In the genomic region with DNA sequence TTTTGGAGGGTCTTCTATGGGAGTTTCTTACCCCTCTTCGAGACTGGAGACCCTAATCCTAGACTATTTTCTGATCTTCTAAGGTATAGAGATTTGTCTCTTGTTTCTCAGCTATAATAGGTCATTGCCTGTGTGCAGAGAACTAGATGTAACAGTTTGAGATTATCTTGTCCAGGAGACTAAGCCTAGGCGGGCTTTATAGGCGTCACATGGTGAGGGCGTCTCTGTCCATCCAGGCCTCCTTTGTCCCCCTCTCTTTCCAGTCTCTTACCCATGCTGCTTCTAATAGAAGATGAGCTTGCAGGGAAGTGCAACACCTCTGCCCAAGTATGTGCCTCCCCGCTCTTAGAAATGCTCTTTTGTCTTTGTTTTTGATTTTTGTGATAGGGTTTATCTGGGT, we compare ENCODE assay signal across 17 mouse cellular contexts.
"Had no signal": no experiment of that assay in that cellular context is flagged by ENCODE, and none has a peak within 500 bp of the region (broad histone marks: within the 10 kb centered on the region; RNA-seq: fewer than 3 reads in every experiment).

No protein-coding gene starts in this region.

- H3K27me3 ChIP-seq: limb, embryonic 15.5 days; midbrain, embryonic 12.5 days; neural tube, embryonic 13.5 days had no signal

- H3K4me3 ChIP-seq: layer of hippocampus, adult 2 months; limb, embryonic 15.5 days; midbrain, embryonic 12.5 days; neural tube, embryonic 13.5 days had no signal

- H3K27ac ChIP-seq: layer of hippocampus, adult 2 months; limb, embryonic 15.5 days; macrophage; midbrain, embryonic 12.5 days; neural tube, embryonic 13.5 days had no signal

- H3K9me3 ChIP-seq: limb, embryonic 15.5 days; midbrain, embryonic 12.5 days; neural tube, embryonic 13.5 days had no signal

- H3K36me3 ChIP-seq: limb, embryonic 15.5 days; midbrain, embryonic 12.5 days; neural tube, embryonic 13.5 days had no signal

- H3K4me2 ChIP-seq: limb, embryonic 15.5 days; lung, embryonic 14.5 days; midbrain, embryonic 12.5 days; neural tube, embryonic 13.5 days had no signal

- H3K4me1 ChIP-seq: limb, embryonic 15.5 days; midbrain, embryonic 12.5 days; neural tube, embryonic 13.5 days had no signal

- ATAC-seq: intestine, embryonic 16.5 days; midbrain, embryonic 16.5 days had no signal

- H3K9ac ChIP-seq: limb, embryonic 15.5 days; lung, embryonic 14.5 days; midbrain, embryonic 12.5 days; neural tube, embryonic 13.5 days had no signal

- DNase-seq: kidney, adult 9 months; kidney, postnatal 10 days; kidney, postnatal 4 days; lung, embryonic 14.5 days; lung, postnatal 10 days; retina, postnatal 1 day; right cerebral cortex, postnatal 4 days; spleen, adult 18-20 months; thymus, adult 18-20 months; thymus, postnatal 14 days had no signal
